Mouse (Mus musculus) T-helper 17 cell (primary cell): ENCODE data around the gene Cfap70.

Source experiments
- in situ Hi-C, 2 experiments: fragments of 300-600 bp; cut with MboI, MseI; formaldehyde crosslinking; loops; 1 replicate in 1 of 2; 2 replicates in 1 of 2; pipeline ENCODE4 v1.15.1; 2025; ENCODE audit warnings: high pct_unique_total_duplicates in 2 of 2

Gene Cfap70

GRCm38 (mm10) chr14:20451765-20452331 lies at the start of gene Cfap70:
Cfap70 (minus strand) TSS chr14:20452226.
- in situ Hi-C loops, result no loop called here

GRCm38 (mm10) chr14:20499982-20500381 lies 48.0 kb upstream of the Cfap70 start:
- in situ Hi-C loops, result no loop called here

GRCm38 (mm10) chr14:20496603-20497002 lies 44.6 kb upstream of the Cfap70 start, which contains the start of gene Mss51:
Mss51 (minus strand) TSS chr14:20496901.
- in situ Hi-C loops, result no loop called here

- in situ Hi-C loops, result no loop called here
Measured at GRCm38 (mm10) chr14:20486031-20486430, 34.0 kb upstream of the Cfap70 start.

- in situ Hi-C loops, result no loop called here
Measured at GRCm38 (mm10) chr14:20482051-20482751, 30.2 kb upstream of the Cfap70 start.

GRCm38 (mm10) chr14:20481211-20481610 lies 29.2 kb upstream of the Cfap70 start:
- in situ Hi-C loops, result no loop called here

GRCm38 (mm10) chr14:20480195-20480579 lies 28.2 kb upstream of the Cfap70 start:
- in situ Hi-C loops, result no loop called here

GRCm38 (mm10) chr14:20479291-20480194 lies 27.5 kb upstream of the Cfap70 start, which contains the start of gene Anxa7:
Anxa7 (minus strand) TSS chr14:20480133.
- in situ Hi-C loops, result no loop called here

GRCm38 (mm10) chr14:20478801-20479200 lies 26.8 kb upstream of the Cfap70 start:
- in situ Hi-C loops, result no loop called here

- in situ Hi-C loops, result no loop called here
Measured at GRCm38 (mm10) chr14:20478385-20478784, 26.4 kb upstream of the Cfap70 start.

GRCm38 (mm10) chr14:20477261-20478025 lies 25.4 kb upstream of the Cfap70 start:
- in situ Hi-C loops, result no loop called here

GRCm38 (mm10) chr14:20460216-20460615 lies 8.2 kb upstream of the Cfap70 start:
- in situ Hi-C loops, result loop anchor here in 1 of 2 experiments (10.0 kb wide), 1 partner anchor 1265 kb away; no protein-coding TSS in a partner anchor

GRCm38 (mm10) chr14:20458378-20458777 lies 6.4 kb upstream of the Cfap70 start:
- in situ Hi-C loops, result no loop called here

GRCm38 (mm10) chr14:20452929-20453328 lies 903 bp upstream of the Cfap70 start:
- in situ Hi-C loops, result no loop called here

- in situ Hi-C loops, result no loop called here
Measured at GRCm38 (mm10) chr14:20451302-20451701, 724 bp downstream of the Cfap70 start.

GRCm38 (mm10) chr14:20447209-20447608 lies 4.8 kb downstream of the Cfap70 start:
- in situ Hi-C loops, result no loop called here

- in situ Hi-C loops, result no loop called here
Measured at GRCm38 (mm10) chr14:20442252-20442651, 9.8 kb downstream of the Cfap70 start.

GRCm38 (mm10) chr14:20436976-20437375 lies 15.1 kb downstream of the Cfap70 start:
- in situ Hi-C loops, result no loop called here

GRCm38 (mm10) chr14:20432420-20432819 lies 19.6 kb downstream of the Cfap70 start:
- in situ Hi-C loops, result no loop called here

- in situ Hi-C loops, result no loop called here
Measured at GRCm38 (mm10) chr14:20431726-20432125, 20.3 kb downstream of the Cfap70 start.

GRCm38 (mm10) chr14:20429833-20430232 lies 22.2 kb downstream of the Cfap70 start:
- in situ Hi-C loops, result no loop called here
